Mouse (Mus musculus): ENCODE results near the gene Vamp8. TPM values are rescaled to one million over a fixed set of nuclear protein-coding genes. Genes with fewer than 3 reads are reported as not detected.

Gene Vamp8
- total RNA-seq (2021): 100 to 1,000 TPM in 1 of 2 experiments, 10 to 100 TPM in 1; 95.9 to 102 TPM

DNA sequence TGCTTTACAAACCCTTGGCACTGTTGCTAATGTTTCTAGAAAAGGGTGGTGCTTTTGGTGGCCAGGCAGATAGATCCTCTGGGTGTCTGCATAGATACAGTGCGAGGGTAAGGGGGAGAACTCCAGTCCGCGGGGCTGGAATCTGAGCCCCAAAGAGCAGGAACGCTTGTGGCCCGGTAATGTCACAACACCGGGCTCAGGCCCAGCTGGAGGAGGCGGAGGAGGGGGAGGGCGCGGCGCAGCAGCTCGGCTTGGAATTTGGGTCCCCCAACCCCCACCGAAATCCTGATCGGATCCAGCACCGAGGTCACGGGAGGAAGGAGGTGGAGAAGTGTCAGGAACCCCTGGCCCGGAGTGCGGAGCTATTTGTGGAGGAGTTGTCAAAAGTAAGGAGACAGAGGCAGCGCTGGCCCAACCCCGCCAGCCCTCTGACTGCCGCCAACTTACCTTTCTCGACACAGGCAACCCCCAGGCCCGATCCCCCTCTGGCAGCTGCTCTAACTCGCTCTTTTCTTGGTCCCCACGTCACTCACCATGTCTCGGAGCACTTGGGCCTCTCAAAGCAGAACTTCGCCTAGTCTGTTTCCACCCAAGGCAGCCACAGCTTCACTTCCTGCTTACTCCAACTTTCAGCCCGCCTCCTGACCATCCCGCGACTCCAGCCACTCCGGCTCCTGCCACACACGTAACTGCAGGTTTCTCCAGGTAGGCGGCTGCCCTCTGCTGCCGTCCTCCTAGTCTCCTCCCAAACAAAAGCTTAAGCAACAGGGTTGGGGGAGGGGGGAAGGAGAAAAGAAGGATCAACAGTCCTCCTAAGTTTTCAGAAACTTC lies at the start of gene Vamp8:
Gene Vamp8 (minus strand): TSS at position 763 of the 831 bp plus-strand sequence.
- intact Hi-C loops (cut with DNase I): loop anchor here (5.0 kb wide), 1 partner anchor 108 kb away; no protein-coding TSS in a partner anchor
- peak; percentile 94 for DNase-seq

DNA sequence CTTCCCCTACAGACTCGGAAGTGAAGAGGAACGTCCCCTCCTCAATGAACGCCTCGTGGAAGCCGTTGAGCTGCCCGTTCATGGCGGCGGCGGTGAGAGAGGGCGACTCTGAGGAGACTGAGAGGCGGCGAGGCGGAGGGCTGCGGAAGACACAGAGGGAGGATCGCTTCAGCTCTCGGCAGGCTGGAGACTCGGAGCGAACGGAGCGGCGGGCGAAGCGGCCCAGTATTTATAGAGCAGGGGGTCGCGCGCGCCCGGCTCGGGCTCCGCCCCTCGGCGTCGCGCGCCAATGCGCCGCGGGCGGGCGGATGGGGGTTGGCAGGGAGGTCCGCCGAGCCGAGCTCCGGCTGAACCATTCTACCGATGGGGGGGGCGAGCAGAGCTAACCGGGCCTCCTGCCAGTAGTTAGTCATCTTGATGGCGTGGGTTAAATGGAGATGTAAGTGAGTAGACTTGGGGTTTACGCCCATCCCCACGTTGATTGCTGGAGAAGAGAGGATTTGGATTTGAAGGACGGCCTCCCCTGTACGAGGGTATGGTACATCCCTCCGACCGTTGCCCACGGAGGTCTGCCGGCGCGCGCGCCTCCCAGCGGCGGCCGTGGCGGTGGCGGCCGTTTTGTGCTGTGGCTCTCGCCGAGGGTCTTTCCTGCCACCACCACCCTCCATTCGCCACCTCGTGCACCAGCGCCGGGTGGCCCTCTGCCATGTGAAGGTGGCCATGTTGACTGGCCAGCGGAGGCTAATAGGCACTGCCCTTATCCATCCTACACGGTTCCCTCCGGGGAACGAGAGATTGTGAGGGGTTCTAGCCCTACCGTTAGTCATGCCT lies 49.1 kb upstream of the Vamp8 start, which contains the start of gene Mat2a:
Gene Mat2a (minus strand): TSS at position 204 of the 831 bp plus-strand sequence.
- peak; percentile 96 for DNase-seq
- intact Hi-C loops (cut with DNase I): loop anchor here (5.0 kb wide), 1 partner anchor 73 kb away; no protein-coding TSS in a partner anchor

DNA sequence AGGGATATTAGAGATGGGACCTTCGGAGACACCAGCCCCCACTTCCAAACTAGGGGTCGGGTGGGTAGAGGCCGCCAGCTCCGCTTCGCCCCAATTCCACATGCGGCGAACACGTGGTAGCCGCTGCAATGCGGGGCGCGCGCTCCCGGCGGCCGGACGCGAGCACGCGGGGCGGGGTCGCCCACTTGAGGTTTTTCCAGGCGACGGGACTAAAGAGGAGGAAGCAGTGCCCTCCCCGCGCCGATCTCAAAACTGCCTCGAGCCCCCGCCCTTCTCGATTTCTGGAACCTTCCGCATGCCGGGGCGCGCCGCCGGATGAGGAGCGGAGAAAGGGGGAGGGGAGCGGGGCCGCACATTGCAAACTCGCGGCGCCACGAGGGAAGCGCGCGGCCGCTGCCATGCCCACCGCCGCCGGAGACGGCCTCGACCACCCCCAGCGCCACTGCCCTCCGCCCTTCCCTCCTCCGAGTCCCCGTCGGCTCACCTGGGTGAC lies 48.4 kb upstream of the Vamp8 start:
- intact Hi-C loops (cut with DNase I): loop anchor here (5.0 kb wide), 1 partner anchor 73 kb away; no protein-coding TSS in a partner anchor

DNA sequence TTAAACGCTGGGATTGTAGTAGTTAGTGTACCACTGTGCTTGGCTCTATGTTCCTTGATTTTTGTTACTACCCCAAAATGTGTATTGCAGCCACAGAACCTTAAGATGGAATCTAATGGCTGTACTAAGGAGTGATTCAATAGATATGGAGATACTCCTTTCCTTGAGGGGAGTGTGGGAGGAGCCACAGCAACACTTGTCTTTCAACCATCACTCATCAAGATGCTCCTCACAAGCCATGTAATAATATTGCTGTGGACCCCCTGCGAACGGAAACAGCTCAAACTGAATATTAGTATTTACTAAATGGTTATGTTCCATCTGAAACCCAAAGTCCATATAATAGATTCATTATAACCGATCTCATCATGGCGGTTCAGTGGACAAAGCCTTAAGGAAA lies 47.7 kb upstream of the Vamp8 start:
- intact Hi-C loops (cut with DNase I): loop anchor here (5.0 kb wide), 1 partner anchor 74 kb away; no protein-coding TSS in a partner anchor
- DNase-seq: no peak

More for the DNA sequence above, 48.4 kb upstream of the Vamp8 start:
- DNase-seq: peak; percentile 94 to 96

- DNase-seq: no peak
- intact Hi-C loops (cut with DNase I): no loop called here
These were observed 41.6 kb upstream of the Vamp8 start for GRCm38 (mm10) chr6:72432153-72432552.

DNA sequence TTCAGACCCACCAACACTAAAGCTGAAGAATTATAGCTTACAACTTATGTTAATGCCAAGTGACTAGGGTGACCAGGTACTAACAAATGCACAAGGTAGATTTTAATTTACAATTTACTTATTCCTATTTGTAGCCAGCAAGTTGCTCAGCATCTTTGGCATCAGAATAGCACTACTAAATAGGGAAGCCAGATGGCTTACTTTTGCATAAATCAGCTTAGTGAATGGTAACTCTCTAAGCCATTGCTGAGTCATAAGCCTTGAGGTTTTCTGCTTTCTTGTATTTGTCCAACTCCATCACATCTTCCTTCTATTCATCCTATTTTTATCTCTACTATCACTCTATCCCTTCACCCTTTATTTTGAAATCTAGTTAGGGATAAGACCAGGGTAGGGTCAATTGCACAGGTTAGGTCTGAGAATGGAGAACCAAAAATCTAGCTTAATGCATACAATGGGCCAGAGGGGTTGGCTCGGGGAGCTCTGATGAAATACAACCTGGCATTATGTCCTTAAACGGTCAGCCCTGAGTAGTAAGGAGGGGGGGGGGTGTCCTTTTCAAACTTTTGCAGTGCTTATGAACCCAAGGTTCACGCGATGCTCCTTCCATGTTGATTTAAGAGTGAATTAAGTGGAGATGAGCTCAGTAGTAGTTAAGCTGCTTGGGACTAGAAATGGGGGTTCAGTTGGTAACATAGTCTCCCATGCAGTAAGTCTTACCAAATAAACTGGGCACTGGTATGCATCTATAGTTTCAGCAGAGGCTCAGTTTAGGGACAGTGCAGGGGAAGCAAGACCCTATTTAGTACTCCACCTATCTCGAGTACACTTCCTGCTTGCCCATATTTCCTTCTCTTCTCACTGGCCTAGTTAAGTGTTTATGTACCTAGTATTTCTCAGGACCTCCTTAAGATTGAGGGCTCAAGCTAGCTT lies 40.8 kb upstream of the Vamp8 start:
- intact Hi-C loops (cut with DNase I): no loop called here
- DNase-seq: no peak

- intact Hi-C loops (cut with DNase I): loop anchor here (10.0 kb wide), 1 partner anchor 406 kb away; no protein-coding TSS in a partner anchor
- DNase-seq: no peak
These were observed 38.7 kb upstream of the Vamp8 start for GRCm38 (mm10) chr6:72429061-72429842.

DNA sequence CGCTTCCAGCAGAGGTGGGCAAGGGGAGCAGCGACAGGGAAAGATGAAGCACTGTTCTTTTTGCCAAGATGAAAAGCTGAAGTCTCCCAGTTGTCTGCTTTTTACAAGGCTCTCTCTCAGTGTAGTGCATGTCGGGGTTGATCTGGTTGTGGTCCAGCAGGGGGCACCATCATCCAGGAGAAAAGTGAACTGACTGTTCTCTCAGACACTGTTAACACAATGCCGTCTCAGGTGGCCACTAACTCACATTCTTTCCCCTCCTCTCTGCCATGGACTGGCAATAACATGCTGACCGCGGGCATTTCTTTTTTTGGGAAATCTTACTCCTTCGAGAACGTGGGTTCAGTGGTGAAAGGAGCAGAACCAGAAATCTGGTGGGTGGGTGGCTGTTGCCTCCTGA lies 37.5 kb upstream of the Vamp8 start:
- DNase-seq: peak; percentile 83 to 89
- intact Hi-C loops (cut with DNase I): loop anchor here (1.0 to 10.0 kb wide), 3 partner anchors 106 to 407 kb away; no protein-coding TSS in a partner anchor

DNA sequence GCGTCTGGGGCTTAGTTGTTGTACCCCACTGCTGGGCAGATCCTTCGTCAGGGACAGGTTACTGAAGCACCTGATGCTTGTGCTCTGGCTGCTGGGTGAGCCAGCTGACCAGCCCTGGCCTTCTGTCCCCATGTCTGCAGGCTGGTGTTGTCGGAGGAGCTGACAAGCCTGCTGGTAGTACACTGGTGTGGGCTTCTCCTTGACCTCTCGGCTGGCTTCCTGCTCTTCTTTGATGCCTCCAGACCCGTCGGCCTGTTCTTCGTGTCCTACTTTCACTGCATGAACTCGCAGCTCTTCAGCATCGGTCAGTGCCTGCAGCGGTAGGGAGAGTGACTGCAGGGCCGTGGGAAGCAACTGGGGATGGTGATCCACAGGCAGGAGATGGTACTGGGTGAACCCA lies 35.1 kb upstream of the Vamp8 start:
- intact Hi-C loops (cut with DNase I): loop anchor here (10.0 kb wide), 1 partner anchor 409 kb away; no protein-coding TSS in a partner anchor
- no peak for DNase-seq

DNA sequence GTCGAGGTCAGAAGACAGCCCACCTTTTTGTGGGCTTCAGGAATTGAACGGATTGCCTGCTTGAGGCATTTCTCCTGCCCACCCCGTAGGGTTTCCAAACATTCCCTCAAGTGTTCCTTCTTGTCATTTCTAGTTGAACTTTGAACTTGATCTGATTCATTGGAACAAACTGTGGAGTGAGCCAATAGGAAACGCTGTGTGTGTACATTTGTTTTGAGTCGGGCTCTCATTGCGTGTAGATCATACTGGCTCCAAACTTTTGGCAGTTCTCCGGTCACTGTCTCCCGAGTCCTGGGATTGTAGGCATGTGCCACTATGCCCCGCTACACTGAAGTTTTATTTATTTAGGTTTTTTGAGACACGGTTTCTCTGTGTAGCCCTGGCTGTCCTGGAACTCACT lies 30.4 kb upstream of the Vamp8 start:
- intact Hi-C loops (cut with DNase I): loop anchor here (10.0 kb wide), 1 partner anchor 414 kb away; no protein-coding TSS in a partner anchor
- DNase-seq: no peak

- no peak for DNase-seq
- intact Hi-C loops (cut with DNase I): loop anchor here (10.0 kb wide), 1 partner anchor 415 kb away; no protein-coding TSS in a partner anchor
These were observed 29.3 kb upstream of the Vamp8 start for GRCm38 (mm10) chr6:72419806-72420205.

- DNase-seq: no peak
- intact Hi-C loops (cut with DNase I): no loop called here
These were observed 27.8 kb upstream of the Vamp8 start for GRCm38 (mm10) chr6:72418279-72418678.

DNA sequence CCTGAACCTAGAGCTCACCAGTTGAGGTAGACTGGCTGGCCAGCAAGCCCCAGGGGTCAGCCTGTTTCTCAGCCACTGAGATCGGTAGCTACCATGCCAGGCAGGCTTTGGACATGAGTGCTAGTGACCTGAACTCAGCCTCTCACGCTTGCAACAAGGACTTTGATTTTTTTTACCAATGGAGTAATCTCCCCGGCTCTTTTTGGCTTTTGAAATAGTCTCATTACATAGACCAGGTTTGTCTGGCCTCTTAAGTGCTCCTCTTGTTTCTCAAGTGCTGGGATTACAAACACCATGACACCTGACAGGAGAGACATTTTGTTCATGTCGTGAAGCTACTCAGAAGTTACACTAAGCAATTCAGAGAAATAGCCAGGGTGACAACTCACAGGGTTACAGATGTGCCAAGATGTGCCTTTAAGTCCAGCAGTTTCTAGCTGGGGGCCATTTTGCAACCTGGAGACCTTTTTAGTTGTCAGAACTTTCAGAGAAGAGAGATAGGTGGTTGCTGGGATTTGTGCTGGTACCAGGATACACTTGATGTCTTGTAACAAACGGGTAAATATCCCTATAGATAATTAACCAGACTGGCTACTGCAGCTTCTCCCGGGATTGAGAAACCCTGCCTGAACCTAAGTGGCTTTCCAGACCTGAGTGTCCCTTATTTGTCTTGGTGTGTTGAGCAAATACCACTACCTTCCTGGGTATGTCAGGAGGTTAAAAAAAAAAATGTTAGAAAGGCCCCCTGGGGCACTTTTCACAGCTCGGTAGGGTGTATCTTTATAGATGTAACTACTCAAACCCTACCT lies 25.7 kb upstream of the Vamp8 start:
- DNase-seq: no peak
- intact Hi-C loops (cut with DNase I): no loop called here

- intact Hi-C loops (cut with DNase I): no loop called here
- DNase-seq: no peak
These were observed 24.7 kb upstream of the Vamp8 start for GRCm38 (mm10) chr6:72415181-72415580.

- intact Hi-C loops (cut with DNase I): no loop called here
- peak; percentile 97 to 98 for DNase-seq
These were observed 23.7 kb upstream of the Vamp8 start, which contains the start of gene Ggcx for GRCm38 (mm10) chr6:72414076-72414756. TSS of gene Ggcx (plus strand) at chr6:72414308.

- intact Hi-C loops (cut with DNase I): no loop called here
- no peak for DNase-seq
These were observed 20.0 kb upstream of the Vamp8 start for GRCm38 (mm10) chr6:72410518-72410917.

- intact Hi-C loops (cut with DNase I): no loop called here
- no peak for DNase-seq
These were observed 19.5 kb upstream of the Vamp8 start for GRCm38 (mm10) chr6:72410003-72410402.

All from heart, postnatal 10 days (tissue).